Mouse (Mus musculus) layer of hippocampus, adult 11-12 months (tissue): Measurements from ENCODE around the gene Hdac1.
A peak's percentile ranks its signal among the peaks of the same experiment; 100 is the strongest.

Source experiments
- DNase-seq: peaks from one replicate; pipeline ENCODE4 v3.0.0; 2022; ENCODE audit warnings: low spot score

Hdac1 gene

DNA sequence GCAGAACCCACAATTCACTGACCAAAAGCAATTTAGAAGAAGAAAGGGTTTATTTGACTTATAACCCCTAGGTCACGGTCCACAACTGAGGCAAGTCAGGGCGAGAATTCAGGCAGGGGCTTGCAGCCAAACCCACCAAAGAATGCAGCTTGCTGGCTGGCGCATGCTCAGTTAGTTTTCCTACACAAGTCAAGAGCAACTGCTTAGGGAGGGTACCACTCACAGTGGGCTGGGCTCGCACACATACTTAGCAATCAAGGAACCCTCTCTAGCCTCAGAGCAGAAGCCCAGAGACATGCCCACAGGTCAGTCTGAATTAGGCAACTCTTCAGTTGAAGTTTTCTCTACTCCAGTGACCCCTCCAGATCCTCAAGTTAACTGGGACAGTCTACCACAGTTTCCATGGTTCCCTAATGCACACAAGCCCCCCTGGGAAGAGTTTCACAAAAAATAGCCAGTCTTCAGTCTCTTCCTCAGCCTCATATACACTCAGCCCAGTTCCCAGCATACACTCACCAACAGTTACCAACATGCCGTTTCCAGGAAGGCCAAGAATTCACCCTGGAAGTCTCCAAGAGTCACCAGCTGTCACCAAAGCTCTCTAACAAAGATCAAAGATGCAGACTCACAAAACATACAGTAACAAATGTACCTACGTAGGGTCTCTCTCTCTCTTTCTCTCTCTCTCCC is 31.6 kb downstream of the Hdac1 start:
- no peak for DNase-seq

DNA sequence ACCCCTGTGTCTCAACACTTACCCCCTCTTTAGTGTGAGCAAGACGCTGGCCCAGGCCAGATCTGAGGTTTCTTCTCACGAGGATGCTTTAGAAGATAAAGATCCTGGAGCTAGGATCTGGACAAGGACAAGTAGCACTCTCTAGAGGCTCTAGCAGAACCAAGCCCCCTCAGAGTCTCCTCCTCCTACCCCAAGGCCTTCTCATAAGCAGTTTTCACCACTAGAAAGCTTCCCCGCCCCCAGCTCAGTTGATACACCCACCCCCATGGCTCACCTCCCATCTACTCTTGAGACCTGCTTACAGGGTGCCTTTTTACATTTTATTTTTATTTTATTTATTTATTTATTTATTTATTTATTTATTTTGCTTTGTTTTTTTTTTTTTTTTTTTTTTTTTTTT is 32.9 kb downstream of the Hdac1 start:
- no peak for DNase-seq

DNA sequence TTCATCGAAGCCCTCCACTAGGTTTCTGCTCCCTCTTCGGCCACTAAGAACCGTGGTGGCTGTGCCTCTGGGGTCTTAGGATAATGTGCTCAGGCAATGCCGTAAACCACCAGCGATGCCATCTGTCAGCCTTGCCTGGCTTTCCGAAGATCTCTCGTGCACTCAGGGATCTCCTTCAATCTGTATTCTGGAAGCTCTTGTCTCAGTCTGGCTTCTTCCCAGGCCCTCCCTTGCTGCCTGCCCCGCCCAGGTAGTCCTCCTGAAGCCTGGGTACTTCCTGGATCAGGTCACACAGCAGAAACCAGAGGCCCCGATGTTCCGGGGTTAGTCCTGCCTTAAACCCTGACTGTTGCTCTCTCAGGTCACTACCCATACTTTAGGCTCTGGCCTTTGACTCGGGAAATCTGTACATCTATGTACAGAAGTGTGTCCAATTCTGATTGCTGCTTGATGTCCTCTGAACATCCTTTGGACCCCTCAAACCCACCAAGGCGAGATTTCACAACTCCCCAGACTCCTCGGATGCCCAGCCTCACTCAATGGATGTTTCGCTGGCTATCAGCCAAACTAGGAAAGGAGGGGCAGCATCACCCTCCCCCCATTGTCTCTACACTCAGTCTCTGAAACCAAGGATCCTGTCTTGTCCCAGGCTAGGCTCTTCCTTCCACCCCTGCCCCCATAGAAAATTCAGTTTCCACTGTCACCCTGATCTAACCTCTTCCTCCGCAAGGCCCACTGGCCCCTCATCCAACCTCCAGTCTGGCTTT is 33.5 kb downstream of the Hdac1 start:
- no peak for DNase-seq

DNA sequence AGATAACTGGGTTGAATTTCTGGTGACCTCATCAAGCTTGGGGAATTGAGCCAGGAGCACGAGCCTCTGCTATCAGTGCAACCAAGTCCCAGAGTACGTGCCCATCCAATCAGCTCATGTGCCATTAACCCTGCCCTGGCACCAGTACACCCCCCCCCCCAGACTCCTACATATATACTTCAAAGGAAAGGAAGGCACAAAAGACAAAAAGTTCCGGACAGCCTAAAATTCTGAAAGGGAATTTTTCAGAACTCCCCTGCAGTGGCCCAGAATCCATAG is 34.3 kb downstream of the Hdac1 start:
- no peak for DNase-seq

DNA sequence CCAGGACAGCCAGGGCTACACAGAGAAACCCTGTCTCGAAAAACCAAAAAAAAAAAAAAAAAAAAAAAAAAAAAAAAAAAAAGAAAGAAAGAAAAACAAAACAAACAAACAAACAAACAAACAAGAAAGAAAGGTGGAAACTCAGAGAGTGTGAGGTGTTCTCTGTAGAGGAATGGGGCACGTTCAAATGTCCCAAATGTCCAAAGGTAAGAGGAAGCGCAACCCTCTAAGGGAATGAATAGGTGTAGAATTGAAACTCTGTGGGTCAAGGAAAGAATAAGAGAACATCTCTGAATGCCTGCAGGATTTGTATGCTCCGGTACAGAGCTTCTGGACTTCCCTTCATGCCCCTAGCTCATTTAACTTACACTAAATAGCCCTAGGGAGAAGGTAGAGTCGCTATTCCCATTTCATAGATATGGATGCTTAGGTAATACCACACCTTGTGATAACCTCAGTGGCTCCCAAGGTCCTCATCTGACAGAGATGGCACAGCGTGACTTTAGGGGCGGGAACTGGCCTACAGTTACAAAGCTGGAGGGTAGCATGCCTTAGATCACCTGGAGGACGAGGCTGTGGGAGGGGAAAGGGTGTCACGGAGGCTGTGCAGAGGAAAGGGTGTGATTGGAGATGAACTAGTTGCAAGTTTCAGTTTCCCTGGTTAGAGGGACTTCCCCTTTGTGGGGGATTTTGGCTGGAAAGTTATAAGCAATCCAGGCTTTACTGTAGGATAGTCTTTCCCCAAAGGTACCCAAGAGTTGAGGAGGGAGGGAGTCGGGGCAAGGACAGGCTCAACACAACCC is 34.9 kb downstream of the Hdac1 start:
- DNase-seq = no peak

DNA sequence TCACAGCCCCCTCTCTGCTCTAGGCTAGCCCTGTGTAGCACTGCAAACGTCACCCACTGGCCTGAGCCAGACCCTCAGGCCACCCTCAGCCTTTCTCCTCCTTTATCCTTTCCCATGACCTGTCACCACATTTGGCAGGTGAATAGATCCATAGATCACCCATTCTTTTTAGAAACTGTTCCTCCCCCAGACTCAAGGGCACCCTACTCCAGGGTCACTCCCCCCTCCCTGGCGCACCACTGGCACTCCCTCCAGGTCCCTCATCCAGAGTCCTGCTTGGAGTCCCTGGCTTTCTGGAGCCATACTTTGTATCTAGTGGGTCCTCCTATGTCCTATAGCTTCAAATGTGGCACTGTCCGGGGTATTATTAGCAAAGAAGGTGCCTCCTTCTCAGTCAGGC is 37.0 kb downstream of the Hdac1 start:
- no peak for DNase-seq

DNA sequence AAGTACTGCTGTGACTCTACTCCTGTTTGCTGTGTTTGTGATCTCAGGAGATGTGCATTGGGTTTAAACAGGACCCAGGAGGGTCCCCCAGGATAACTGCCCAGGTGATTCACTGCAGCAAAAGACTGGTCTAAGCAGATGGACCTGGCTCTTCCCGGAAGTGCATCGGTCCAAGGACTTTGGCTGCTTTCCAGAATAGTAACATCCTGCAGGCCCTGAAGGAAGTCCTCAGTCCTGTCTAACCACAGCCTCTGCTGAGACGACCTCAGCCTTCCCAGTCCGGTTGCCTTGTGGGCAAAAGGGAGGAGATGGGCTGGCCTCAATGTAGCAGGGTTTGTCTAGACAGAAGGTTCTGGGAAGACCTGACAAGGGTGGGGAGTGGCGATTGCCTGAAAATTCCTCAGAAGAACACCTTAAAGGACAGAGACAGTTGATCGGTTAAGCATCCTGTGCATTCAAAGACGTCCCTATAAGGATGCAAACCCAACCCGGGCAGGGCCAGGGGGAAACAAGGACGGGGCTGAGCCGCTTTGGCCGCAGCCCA is 39.5 kb downstream of the Hdac1 start:
- DNase-seq = no peak

DNA sequence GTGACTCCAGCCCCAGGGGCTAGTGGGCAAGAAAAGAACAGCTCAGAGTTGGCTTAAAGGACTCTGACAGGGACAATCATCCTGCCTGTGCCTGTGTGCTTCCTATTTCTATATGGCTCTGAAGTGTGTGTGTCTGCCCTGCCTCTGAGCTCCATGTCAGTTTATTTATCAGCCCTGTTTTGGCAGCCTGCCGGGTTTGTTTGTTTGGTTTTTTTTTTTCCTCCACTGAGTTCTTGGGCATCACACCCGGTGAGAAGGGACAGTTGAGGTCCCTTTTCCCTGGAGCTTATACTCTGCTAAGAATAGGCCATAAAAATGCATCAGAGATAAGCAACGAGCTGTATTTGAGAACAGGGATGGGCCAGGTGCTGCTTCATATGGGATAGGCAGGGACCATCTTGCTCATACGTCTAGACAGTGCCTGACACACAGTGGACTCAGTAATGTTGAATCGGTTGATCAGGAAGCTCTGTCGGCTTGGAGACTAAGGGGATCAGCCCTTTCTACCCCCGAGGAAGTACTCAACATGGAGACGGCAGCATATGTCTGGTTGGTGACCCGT is 40.1 kb downstream of the Hdac1 start:
- DNase-seq = no peak

DNA sequence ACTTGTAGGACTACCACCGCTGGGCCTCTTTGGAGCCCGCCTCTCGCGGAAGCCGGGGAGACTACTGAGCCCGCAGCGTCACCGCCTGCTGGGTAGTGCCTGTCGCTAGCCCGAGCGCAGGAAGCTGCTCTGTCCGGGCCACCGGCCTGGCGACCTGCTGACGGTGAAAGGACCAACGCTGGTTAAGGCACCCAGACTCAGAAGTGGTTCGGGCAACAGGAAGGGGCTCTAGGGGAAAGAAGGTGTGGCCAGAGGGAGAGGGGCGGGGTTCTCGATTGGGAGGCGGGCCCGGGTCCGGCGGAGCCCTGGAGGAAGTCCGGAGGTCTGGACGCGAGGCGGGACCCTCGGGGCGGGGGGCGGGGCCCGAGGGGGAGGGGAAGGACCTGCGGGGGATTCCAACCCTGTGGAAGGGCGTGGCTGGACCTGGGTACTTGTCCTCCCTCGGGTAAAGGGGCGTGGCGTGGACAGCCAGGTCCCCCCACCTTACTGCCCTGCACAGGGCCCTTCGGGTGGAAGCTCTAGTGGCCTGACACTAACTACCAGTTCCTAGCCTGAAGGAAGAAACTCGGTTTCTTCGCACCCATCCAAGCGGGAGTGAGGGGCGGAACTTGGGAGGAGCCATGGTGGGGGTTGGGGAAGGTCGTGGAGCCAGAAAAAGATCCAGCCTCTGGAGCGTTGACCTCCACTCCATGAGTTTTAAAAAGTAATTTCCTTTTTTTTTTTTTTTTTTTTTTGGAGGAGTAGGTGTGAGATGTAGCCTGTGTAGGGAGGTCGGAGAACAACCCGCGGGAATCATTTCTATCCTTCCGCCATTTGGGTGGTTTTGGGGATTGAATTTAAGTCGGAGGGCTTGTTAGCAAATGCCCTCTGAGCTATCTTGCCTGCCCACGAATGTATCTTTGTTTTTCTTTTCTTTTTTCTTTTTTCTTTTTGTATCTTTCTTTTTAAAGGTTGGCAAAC is 41.6 kb downstream of the Hdac1 start:
- peak; percentile 72 for DNase-seq

DNA sequence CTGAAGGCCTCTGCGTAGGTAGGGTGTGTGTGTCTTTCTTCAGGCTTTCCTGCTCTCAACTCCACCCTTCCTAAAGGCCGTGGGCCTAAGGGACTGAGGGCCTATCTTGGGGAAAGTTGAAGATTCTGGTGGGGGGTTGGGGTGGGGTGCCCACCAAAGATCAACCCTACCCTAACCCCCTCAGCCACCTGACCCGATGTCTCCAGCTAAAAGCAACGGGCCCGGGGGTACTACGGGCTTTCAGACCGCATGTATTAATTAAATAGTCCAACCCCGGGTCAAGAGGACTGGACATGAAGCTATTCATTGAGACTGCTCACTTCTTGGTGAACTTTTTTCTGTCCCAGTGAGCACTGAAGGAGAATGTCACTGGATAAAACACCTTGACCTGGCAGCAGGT is 42.5 kb downstream of the Hdac1 start:
- DNase-seq = no peak

DNA sequence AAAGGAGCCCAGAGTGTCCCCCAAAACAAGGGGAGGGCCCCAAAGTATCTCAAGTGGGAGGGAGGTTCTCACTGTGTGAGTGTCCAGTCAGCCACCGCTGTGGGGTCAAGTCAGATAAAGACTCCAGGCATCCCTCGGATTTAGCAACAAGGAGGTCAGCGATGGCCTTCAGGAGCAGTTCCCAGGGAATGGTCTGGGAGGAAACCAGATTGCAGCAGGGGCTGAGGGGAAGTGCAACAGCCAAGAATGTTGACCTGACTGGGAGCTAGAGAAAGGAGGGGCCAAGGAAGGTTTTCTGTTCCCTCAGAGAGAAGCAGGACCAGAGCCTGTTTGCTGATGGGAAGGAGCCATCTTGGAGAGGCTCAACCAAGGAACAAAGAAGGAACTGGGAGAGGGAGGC is 43.6 kb downstream of the Hdac1 start:
- DNase-seq = no peak

DNA sequence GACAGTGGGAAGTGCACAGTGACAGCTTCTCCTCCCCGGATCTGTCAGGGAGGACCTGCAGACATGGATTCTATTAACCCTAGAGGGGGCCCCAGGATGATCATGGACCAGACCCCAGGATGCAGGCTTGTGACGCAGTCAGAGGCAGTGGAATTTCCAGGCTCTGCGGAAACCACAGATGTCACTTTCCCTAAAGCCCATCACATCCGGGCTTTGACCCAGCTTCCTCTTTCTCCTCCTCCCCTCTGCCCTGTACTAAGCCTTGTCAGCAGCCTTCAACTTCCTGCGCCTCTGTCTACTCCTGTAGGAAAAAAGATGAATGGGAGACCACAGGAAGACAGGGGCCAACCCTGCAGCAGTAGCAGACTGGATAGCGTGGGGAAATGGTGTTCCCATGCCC is 45.9 kb downstream of the Hdac1 start:
- no peak for DNase-seq

DNA sequence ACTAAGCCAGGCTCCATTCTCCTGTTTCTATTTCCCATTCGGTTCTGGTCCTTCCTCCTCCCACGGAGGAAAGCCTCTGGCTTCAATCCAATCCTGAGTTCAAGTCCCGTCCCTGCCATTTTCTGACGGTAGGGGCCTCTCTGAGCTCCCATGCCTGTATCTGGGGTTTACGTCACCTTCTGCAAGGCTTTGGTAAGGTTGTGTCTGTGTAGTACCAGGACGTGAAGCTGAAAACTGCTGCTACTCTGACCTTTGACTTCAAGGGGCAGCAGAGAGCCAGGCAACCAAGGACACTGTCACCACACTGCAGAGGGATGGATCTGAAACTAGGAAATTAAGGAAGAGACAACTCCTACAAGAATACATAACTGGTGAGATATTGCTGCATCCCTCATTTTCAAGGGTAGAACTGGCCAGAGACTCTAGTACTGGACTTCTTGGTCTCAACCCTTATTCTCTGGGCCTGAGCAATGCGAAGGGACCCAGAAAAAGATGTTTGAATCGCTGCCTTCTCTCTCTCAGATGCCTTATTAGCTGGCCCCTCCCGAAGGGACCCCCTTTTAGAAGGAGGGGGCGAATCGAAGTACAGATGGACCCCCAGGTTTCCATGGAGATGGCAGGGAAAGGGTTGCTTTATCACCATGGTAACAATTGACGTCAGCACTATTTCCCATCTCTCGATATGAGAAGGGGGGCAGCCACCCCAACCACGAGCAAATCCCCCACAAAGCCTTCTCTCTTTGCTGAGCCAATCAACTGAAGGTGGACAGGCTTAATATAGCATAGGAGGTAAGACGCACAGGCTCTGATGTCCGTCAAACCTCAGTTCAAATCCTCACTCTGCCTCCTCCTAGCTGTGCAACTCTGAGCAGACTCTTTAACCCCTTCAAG is 46.6 kb downstream of the Hdac1 start:
- peak; percentile 56 for DNase-seq

DNA sequence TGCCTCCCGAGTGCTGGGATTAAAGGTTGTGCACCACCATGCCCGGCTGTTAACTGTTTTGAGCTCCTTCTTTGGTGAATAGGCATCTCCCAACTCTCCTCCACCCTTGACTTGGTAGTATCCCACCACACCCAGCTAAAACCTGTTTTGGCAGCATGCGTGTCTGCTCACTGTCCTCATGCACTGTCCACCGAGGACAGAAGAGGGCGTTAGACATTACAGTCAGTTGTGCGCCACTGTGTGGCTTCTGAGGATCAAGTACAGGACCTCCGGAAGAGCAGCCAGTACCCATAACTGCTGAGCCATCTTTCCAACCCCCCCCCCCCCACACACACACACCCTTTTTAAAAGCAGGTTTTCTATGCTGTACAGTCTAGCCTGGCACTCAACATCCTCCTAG is 47.8 kb downstream of the Hdac1 start:
- DNase-seq = no peak

DNA sequence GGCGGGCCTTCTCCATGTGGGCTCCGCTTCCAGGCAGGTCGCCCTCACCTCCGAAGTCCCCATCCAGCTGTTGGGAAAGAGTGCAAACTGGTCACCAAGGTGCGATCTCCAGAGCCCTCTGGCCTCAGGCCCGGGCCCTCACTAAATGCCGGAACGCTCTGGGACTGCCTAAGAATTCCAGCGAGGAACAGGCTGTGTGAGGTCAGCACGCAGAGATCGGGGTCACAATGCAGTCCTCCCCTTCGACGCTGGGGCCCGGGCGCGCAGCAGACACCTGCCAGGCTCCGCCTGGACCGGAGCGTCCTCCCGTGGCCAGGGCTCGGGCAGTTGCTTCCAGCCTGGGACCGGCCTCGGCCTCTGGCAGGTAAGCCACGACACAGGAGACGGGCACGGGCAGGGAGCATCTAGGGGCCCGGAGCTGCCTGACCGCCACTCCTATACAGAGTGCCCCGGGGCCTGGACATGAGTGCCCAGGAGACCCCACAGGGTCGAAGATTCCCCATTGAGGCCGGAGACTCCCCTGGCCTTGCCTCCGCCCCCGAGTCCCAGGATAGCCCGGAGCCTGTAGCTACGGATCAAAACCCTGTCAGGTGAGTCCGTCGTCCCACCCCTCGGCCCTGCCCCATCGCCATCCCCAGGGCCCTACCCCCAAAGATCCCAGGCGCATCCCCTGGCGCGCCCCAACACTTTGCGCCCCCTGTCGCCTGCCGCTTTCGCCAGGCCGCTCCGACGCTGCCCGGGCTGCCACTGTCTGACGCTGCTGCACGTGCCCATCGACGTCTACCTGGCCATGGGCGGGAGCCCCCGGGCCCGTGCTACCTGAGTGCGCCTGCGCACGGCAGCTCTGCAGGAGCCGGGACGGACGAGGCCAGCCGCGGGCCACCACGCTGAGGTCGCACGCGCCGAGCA is 51.3 kb downstream of the Hdac1 start, which contains the start of the genes Tssk3 and Fam229a:
Tssk3 (minus strand) TSS at position 51 of the 909 bp plus-strand sequence.
Fam229a (plus strand) TSS at position 219 of the 909 bp plus-strand sequence.
- no peak for DNase-seq

DNA sequence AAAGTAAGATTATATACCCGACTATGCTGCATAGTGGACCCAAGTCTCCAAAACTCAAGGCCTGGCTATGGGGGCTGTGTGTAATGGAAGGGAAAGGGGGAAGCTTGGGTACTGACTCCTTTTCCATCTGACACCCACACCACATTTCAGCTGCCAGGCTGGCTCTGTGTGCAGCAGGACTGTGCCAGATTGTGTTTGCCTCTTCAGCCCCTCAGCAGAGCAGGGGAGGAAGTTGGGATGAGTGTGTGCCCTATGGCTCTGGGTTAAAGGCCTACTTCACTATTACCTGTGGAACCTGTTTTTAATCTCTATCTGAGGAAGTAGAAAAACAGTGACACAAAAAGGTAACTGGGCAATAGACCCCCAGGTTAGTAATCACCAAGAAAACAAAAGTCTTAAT is 61.4 kb downstream of the Hdac1 start:
- DNase-seq = peak; percentile 50

DNA sequence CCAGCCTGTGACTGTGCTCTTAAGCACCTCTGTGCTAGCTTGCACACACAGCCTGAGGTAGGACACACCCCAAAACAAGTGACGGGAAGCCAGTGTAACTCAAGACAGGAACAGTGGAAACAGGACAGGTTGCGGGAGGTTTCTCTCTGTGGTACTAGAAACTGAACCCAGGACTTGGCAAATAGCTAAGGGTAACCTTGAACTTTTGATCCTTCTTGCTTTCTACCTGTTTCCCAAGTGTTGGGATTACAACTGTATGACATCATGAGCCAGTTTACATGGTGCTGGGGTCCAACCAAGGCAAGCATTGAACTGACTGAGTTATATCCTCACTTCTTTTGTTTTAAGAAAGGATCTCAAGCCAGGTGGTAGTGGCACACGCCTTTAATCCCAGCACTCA is 62.6 kb downstream of the Hdac1 start:
- DNase-seq = no peak

DNA sequence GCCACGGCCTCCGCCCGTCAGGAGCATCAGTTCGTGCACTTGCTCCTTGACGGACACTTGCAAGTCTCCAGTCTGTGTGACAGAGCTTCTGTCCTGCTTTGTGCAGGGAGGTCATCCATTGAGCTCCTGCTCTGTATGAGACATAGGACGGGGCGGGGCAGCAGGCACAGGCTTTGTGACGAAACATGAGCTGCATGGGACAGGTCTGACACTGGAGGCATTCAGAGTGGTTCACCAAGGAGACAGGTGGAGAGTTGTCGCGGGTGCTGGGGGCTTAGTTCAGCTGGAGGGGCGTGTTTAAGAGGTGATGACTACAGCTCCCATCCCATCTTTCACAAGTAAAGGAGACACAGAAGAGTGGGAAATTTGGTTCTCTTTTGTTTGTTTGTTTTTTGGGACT is 66.5 kb downstream of the Hdac1 start:
- no peak for DNase-seq
